Comparison of ENCODE assay signal across 10 mouse cellular contexts in the genomic region with DNA sequence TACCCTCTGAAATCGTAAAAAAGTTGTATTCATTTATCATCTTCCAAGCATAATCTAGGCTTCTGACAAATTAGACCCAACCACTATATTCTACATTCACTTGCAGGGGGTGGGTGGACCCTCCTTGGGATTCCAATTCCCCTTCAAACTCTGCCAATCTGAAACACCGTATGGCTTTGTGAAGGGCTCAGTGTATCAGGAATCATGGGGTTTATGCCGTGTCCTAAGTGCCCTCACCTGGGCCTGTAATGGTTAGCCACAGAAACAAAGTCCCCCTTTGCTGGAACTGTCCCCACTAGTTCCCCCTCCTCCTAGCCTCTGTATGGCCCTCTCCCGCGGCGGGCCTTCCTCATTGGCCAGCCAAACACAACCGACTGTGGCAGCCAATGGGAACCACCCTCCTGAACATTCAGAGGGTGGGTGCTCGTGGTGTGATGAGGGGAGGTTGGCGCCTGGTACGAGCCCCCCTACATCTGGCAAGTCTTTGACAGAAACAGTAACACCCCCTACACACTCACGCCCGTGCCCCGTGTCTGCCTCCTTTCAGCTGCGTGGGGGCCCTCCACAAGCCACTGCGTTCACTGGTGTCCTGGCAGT. TPM values are rescaled to one million over a fixed set of nuclear protein-coding genes. Genes with fewer than 3 reads are reported as not detected.
DNase-seq lines count a peak whose midpoint lies in the region; ATAC-seq and TF ChIP-seq lines count a peak whose summit lies in the region.
"Had no signal": no experiment of that assay in that cellular context is flagged by ENCODE, and none has a peak within 500 bp of the region (broad histone marks: within the 10 kb centered on the region; RNA-seq: fewer than 3 reads in every experiment).

No protein-coding gene starts in this region.

- no peak for DNase-seq in heart, postnatal 0 days (ENCODE audit: low spot score)
- DNase-seq in heart, adult 11 months, result no peak
- DNase-seq in cerebellum, adult 18-20 months, result peak; percentile 40 to 41
- DNase-seq in frontal cortex, postnatal 10 days (ENCODE audit: low spot score in 2 of 2), result peak; percentile 58 to 61
- peak; percentile 51 for DNase-seq in limb, embryonic 11.5 days (ENCODE audit: low spot score)
- DNase-seq in retina, embryonic 14.5 days (ENCODE audit: low spot score), result peak; percentile 65
- no peak for DNase-seq in urinary bladder, postnatal 14 days (ENCODE audit: low spot score)
- no peak for DNase-seq in kidney, postnatal 14 days

- H3K27ac ChIP-seq in heart, postnatal 0 days (ENCODE audit: low read depth), result no peak overlapping the region
- no peak overlapping the region for H3K27ac ChIP-seq in limb, embryonic 11.5 days (replicated peaks; ENCODE audit: low read depth, low read length)

- no peaks in the 10 kb centered on the region for H3K9me3 ChIP-seq in heart, postnatal 0 days (replicated peaks; ENCODE audit: control insufficient read depth, low read length)
- H3K9me3 ChIP-seq in limb, embryonic 11.5 days (ENCODE audit: control insufficient read depth, low read length), result no peaks in the 10 kb centered on the region

- no peak for TF ChIP-seq EP300 in heart, postnatal 0 days (IDR thresholded peaks at IDR 0.05; ENCODE audit: low read depth)

- peak overlapping the region; percentile 42; the same call in 1 of the 2 replicates for H3K9ac ChIP-seq in heart, postnatal 0 days (replicated peaks; ENCODE audit: low read depth, low read length)
- peak overlapping the region; percentile 49; the same call in 1 of the 2 replicates for H3K9ac ChIP-seq in limb, embryonic 11.5 days (ENCODE audit: low read length)

- ATAC-seq in heart, postnatal 0 days (ENCODE audit: insufficient read depth, low read depth), result no peak; the same call in 1 of the 2 replicates
- peak; percentile 70 for ATAC-seq in limb, embryonic 11.5 days (ENCODE audit: insufficient number of reproducible peaks, low FRiP score, low TSS enrichment, low read depth)
- ATAC-seq: Patski had no signal

- peak overlapping the region; percentile 84 for H3K4me2 ChIP-seq in heart, postnatal 0 days (ENCODE audit: low read depth, low read length)
- peak overlapping the region; percentile 67 for H3K4me2 ChIP-seq in limb, embryonic 11.5 days (ENCODE audit: low read depth, severe bottlenecking)

- H3K4me3 ChIP-seq in heart, postnatal 0 days (ENCODE audit: low read depth, low read length), result peak overlapping the region; percentile 53
- H3K4me3 ChIP-seq in limb, embryonic 11.5 days (ENCODE audit: low read depth, low read length), result peak overlapping the region; percentile 40

- TF ChIP-seq CTCF in heart, postnatal 0 days (IDR thresholded peaks at IDR 0.05; ENCODE audit: low read depth), result no peak

- H3K36me3 ChIP-seq in heart, postnatal 0 days (replicated peaks; ENCODE audit: control insufficient read depth, insufficient read depth, low read length), result no peaks in the 10 kb centered on the region
- H3K36me3 ChIP-seq in limb, embryonic 11.5 days (ENCODE audit: control insufficient read depth, insufficient read depth, low read length), result no peaks in the 10 kb centered on the region

- no peaks in the 10 kb centered on the region for H3K4me1 ChIP-seq in heart, postnatal 0 days (ENCODE audit: control insufficient read depth, insufficient read depth)
- H3K4me1 ChIP-seq in limb, embryonic 11.5 days (ENCODE audit: control insufficient read depth, insufficient read depth, low read length), result no peaks in the 10 kb centered on the region

- no peaks in the 10 kb centered on the region for H3K27me3 ChIP-seq in heart, postnatal 0 days (ENCODE audit: control insufficient read depth, insufficient read depth, low read length)
- no peaks in the 10 kb centered on the region for H3K27me3 ChIP-seq in limb, embryonic 11.5 days (ENCODE audit: control insufficient read depth, insufficient read depth, low read length)
- H3K27me3 ChIP-seq: Patski had no signal

- WGBS in heart, postnatal 0 days, result 34% methylated on average over 15 of the region's 15 CpGs
- 30% methylated on average over 15 of the region's 15 CpGs for WGBS in limb, embryonic 11.5 days

RNA-seq across cellular contexts. Expression of a gene that starts 0.8 kb away (rescaled TPM):
- 2.7 and 5.6 TPM in 2 replicates for total RNA-seq in heart, postnatal 0 days (2014; rRNA removed; ENCODE audit: low replicate concordance)
- 4.3 and 4.4 TPM in 2 replicates for polyA plus RNA-seq in heart, postnatal 0 days (2015; fragmentation: Nextera tagmentation; extraction: Ambion mirVana)
- polyA plus RNA-seq in limb, embryonic 11.5 days (2014; fragmentation: Nextera tagmentation; extraction: Ambion mirVana), result 4.7 and 5.5 TPM in 2 replicates
- total RNA-seq: liver, adult 2 months had no signal

RNA-seq across cellular contexts. Expression of a gene that starts 4.9 kb away (rescaled TPM):
- 19.2 and 47.7 TPM in 2 replicates for total RNA-seq in heart, postnatal 0 days (2014; rRNA removed; ENCODE audit: low replicate concordance)
- polyA plus RNA-seq in heart, postnatal 0 days (2015; fragmentation: Nextera tagmentation; extraction: Ambion mirVana), result 120 and 127 TPM in 2 replicates
- polyA plus RNA-seq in limb, embryonic 11.5 days (2014; fragmentation: Nextera tagmentation; extraction: Ambion mirVana), result 85.8 and 94.2 TPM in 2 replicates

RNA-seq across cellular contexts. Expression of a gene that starts 55.4 kb away (rescaled TPM):
- total RNA-seq in heart, postnatal 0 days (2014; rRNA removed; ENCODE audit: low replicate concordance), result 12.3 and 13.0 TPM in 2 replicates
- polyA plus RNA-seq in heart, postnatal 0 days (2015; fragmentation: Nextera tagmentation; extraction: Ambion mirVana), result 4.1 and 4.6 TPM in 2 replicates
- polyA plus RNA-seq in limb, embryonic 11.5 days (2014; fragmentation: Nextera tagmentation; extraction: Ambion mirVana), result 2.4 and 2.6 TPM in 2 replicates

Comparison
In these comparisons a context has a peak if more than half of its experiments do, and no peak if none do; other contexts are left out.
1. DNase-seq: peak in cerebellum, adult 18-20 months (2 of 2), frontal cortex, postnatal 10 days (2 of 2), limb, embryonic 11.5 days (single experiment) and retina, embryonic 14.5 days (single experiment); none in heart, postnatal 0 days (single experiment), heart, adult 11 months (single experiment), urinary bladder, postnatal 14 days (single experiment) and kidney, postnatal 14 days (single experiment).